Mouse (Mus musculus) hindbrain, embryonic 14.5 days (tissue): ENCODE data around the gene Mettl26. TPM values are rescaled to one million over a fixed set of nuclear protein-coding genes. Genes with fewer than 3 reads are reported as not detected.

Experiments
- ATAC-seq: fragments of 200-750 bp; cut with Nextera tagmentation; 2 replicates; pipeline ENCODE4 v1.8.0; 2017; ENCODE audit warnings: moderate number of reproducible peaks, mild to moderate bottlenecking, moderate TSS enrichment, moderate library complexity; ENCODE audit not compliant: low FRiP score
- DNase-seq: peaks from one replicate; pipeline ENCODE4 v3.0.0-alpha.2; 2015; ENCODE audit warnings: low spot score
- H3K27ac ChIP-seq: fragments of 300-500 bp; sonication (generic); 2 replicates; pipeline ENCODE4 v1.5.1; 2014; ENCODE audit warnings: mild to moderate bottlenecking, moderate library complexity
- H3K27me3 ChIP-seq: fragments of 300-500 bp; sonication (generic); 2 replicates; pipeline ENCODE4 v1.6.1; 2014; ENCODE audit warnings: mild to moderate bottlenecking, low read length, mixed read lengths; ENCODE audit not compliant: control insufficient read depth, insufficient read depth
- H3K36me3 ChIP-seq: fragments of 300-500 bp; sonication (generic); replicated peaks from 2 replicates; pipeline ENCODE4 v1.6.1; 2014; ENCODE audit not compliant: control insufficient read depth, insufficient read depth
- H3K4me1 ChIP-seq: fragments of 300-500 bp; sonication (generic); replicated peaks from 2 replicates; pipeline ENCODE4 v1.6.1; 2014; ENCODE audit warnings: antibody characterized with exemption, low read length, mixed read lengths; ENCODE audit not compliant: control insufficient read depth, insufficient read depth
- H3K4me2 ChIP-seq: fragments of 300-500 bp; sonication (generic); replicated peaks from 2 replicates; pipeline ENCODE4 v1.6.1; 2014; ENCODE audit warnings: mild to moderate bottlenecking, moderate library complexity
- H3K4me3 ChIP-seq: fragments of 300-500 bp; sonication (generic); replicated peaks from 2 replicates; pipeline ENCODE4 v1.5.1; 2014; ENCODE audit warnings: mild to moderate bottlenecking, low read length
- H3K9ac ChIP-seq: fragments of 300-500 bp; sonication (generic); 2 replicates; pipeline ENCODE4 v1.6.1; 2014
- H3K9me3 ChIP-seq: fragments of 300-500 bp; sonication (generic); 2 replicates; pipeline ENCODE4 v1.6.1; 2016; ENCODE audit warnings: low read length; ENCODE audit not compliant: control insufficient read depth
- WGBS: fragments of 180-500 bp; shearing (Covaris S2); extraction: QIAGEN DNeasy Blood & Tissue Kit; methylation state at CpG from one replicate; pipeline ENCODE4 v1.1.7; 2014; 5-methylcytosine and 5-hydroxymethylcytosine counted together
- polyA plus RNA-seq: library from polyadenylated mRNA; unstranded; fragments of >200 nt; fragmentation: Nextera tagmentation; extraction: Ambion mirVana; gene quantifications from 2 replicates; pipeline ENCODE4 v1.2.1, GENCODE M21; 2014

Mettl26 gene
- polyA plus RNA-seq, 1 experiment from 2014 or later = 67.3 TPM

- DNase-seq (no peak), ATAC-seq (no peak)
- Histone ChIP-seq H3K4me3 (peak overlapping the region; percentile 62; the same call in 1 of the 2 replicates), H3K9me3 (no peaks in the 10 kb centered on the region), H3K27me3 (no peaks in the 10 kb centered on the region), H3K4me1 (peaks cover 65% of the 10 kb centered on the region), H3K9ac (no peak overlapping the region), H3K27ac (no peak overlapping the region), H3K4me2 (peak overlapping the region; percentile 95), H3K36me3 (peaks cover 45% of the 10 kb centered on the region)
- 81% methylated on average over 4 of the region's 4 CpGs for WGBS
Measured at GRCm38 (mm10) chr17:25830200-25830753, 44.6 kb upstream of the Mettl26 start.

- no peak for DNase-seq
- no peak for ATAC-seq
- H3K4me3 ChIP-seq = peak overlapping the region; percentile 89
- H3K9ac ChIP-seq = 0 out of 2 replicates have a peak overlapping the region, but pooled peaks have one; percentile 86
- H3K9me3 ChIP-seq = no peaks in the 10 kb centered on the region
- H3K36me3 ChIP-seq = peaks cover 43% of the 10 kb centered on the region
- H3K4me1 ChIP-seq = peaks cover 67% of the 10 kb centered on the region
- H3K27me3 ChIP-seq = no peaks in the 10 kb centered on the region
- 88% methylated on average over 14 of the region's 14 CpGs for WGBS
- peak overlapping the region; percentile 96 for H3K4me2 ChIP-seq
- no peak overlapping the region for H3K27ac ChIP-seq
Measured at GRCm38 (mm10) chr17:25830806-25831431, 44.0 kb upstream of the Mettl26 start.

- Histone ChIP-seq H3K4me3 (peak overlapping the region; percentile 89), H3K9ac (peak overlapping the region; percentile 86), H3K27ac (peak overlapping the region; percentile 98), H3K36me3 (peaks cover 36% of the 10 kb centered on the region), H3K4me1 (peaks cover 74% of the 10 kb centered on the region), H3K4me2 (peak overlapping the region; percentile 96), H3K9me3 (no peaks in the 10 kb centered on the region), H3K27me3 (no peaks in the 10 kb centered on the region)
- 63% methylated on average over 21 of the region's 21 CpGs for WGBS
- no peak for DNase-seq
- no peak for ATAC-seq
Measured at GRCm38 (mm10) chr17:25831451-25832281, 43.2 kb upstream of the Mettl26 start.

GRCm38 (mm10) chr17:25832436-25833290, 42.2 kb upstream of the Mettl26 start:
- H3K4me1 ChIP-seq = peaks cover 79% of the 10 kb centered on the region

GRCm38 (mm10) chr17:25833291-25833663, 41.6 kb upstream of the Mettl26 start, which contains the start of gene Stub1:
Gene Stub1 (minus strand): TSS chr17:25833404.
- H3K27me3 ChIP-seq = no peaks in the 10 kb centered on the region
- peak; percentile 54 for ATAC-seq
- no peaks in the 10 kb centered on the region for H3K9me3 ChIP-seq
- peak; percentile 84 for DNase-seq
- peak within 1 kb of the TSS; percentile 98 for H3K27ac ChIP-seq
- peak within 1 kb of the TSS; percentile 86 for H3K9ac ChIP-seq
- H3K4me3 ChIP-seq = peak within 1 kb of the TSS; percentile 89
- peaks cover 28% of the 10 kb centered on the region for H3K36me3 ChIP-seq
- under 1% methylated on average over 24 of the region's 24 CpGs for WGBS
- peak within 1 kb of the TSS; percentile 96 for H3K4me2 ChIP-seq
- H3K4me1 ChIP-seq = peaks cover 80% of the 10 kb centered on the region

More at GRCm38 (mm10) chr17:25832436-25833290, 42.2 kb upstream of the Mettl26 start:
- Histone ChIP-seq H3K9ac (peak overlapping the region; percentile 86), H3K4me2 (peak overlapping the region; percentile 96), H3K36me3 (peaks cover 29% of the 10 kb centered on the region), H3K4me3 (peak overlapping the region; percentile 89), H3K27me3 (no peaks in the 10 kb centered on the region), H3K27ac (peak overlapping the region; percentile 98), H3K9me3 (no peaks in the 10 kb centered on the region)
- WGBS = under 1% methylated on average over 74 of the region's 77 CpGs
- ATAC-seq (peak; percentile 91), DNase-seq (peak; percentile 97)

- DNase-seq (no peak), ATAC-seq (no peak)
- 48% methylated on average over 6 of the region's 6 CpGs for WGBS
- peaks cover 35% of the 10 kb centered on the region for H3K36me3 ChIP-seq
- peak overlapping the region; percentile 89 for H3K4me3 ChIP-seq
- no peaks in the 10 kb centered on the region for H3K9me3 ChIP-seq
- peak overlapping the region; percentile 96 for H3K4me2 ChIP-seq
- H3K27ac ChIP-seq = peak overlapping the region; percentile 98
- H3K9ac ChIP-seq = peak overlapping the region; percentile 86
- H3K27me3 ChIP-seq = no peaks in the 10 kb centered on the region
- peaks cover 77% of the 10 kb centered on the region for H3K4me1 ChIP-seq
Measured at GRCm38 (mm10) chr17:25833961-25834594, 40.8 kb upstream of the Mettl26 start.

GRCm38 (mm10) chr17:25834595-25835222, 40.2 kb upstream of the Mettl26 start:
- H3K4me3 ChIP-seq = peak overlapping the region; percentile 89
- peaks cover 41% of the 10 kb centered on the region for H3K36me3 ChIP-seq
- H3K4me1 ChIP-seq = peaks cover 74% of the 10 kb centered on the region
- H3K4me2 ChIP-seq = peak overlapping the region; percentile 96
- H3K9me3 ChIP-seq = no peaks in the 10 kb centered on the region
- H3K27ac ChIP-seq = no peak overlapping the region
- DNase-seq (no peak), ATAC-seq (no peak)
- 90% methylated on average over 12 of the region's 12 CpGs for WGBS
- peak overlapping the region; percentile 86 for H3K9ac ChIP-seq
- no peaks in the 10 kb centered on the region for H3K27me3 ChIP-seq

- WGBS = 95% methylated on average over 7 of the region's 7 CpGs
- Histone ChIP-seq H3K4me1 (peaks cover 68% of the 10 kb centered on the region), H3K4me2 (peak overlapping the region; percentile 96), H3K9me3 (no peaks in the 10 kb centered on the region), H3K9ac (no peak overlapping the region), H3K27me3 (no peaks in the 10 kb centered on the region), H3K27ac (no peak overlapping the region), H3K4me3 (no peak overlapping the region), H3K36me3 (peaks cover 42% of the 10 kb centered on the region)
- no peak for DNase-seq
- no peak for ATAC-seq
Measured at GRCm38 (mm10) chr17:25835301-25835700, 39.6 kb upstream of the Mettl26 start.
